Mouse (Mus musculus): ENCODE measurements around the gene Cd63.

DNA sequence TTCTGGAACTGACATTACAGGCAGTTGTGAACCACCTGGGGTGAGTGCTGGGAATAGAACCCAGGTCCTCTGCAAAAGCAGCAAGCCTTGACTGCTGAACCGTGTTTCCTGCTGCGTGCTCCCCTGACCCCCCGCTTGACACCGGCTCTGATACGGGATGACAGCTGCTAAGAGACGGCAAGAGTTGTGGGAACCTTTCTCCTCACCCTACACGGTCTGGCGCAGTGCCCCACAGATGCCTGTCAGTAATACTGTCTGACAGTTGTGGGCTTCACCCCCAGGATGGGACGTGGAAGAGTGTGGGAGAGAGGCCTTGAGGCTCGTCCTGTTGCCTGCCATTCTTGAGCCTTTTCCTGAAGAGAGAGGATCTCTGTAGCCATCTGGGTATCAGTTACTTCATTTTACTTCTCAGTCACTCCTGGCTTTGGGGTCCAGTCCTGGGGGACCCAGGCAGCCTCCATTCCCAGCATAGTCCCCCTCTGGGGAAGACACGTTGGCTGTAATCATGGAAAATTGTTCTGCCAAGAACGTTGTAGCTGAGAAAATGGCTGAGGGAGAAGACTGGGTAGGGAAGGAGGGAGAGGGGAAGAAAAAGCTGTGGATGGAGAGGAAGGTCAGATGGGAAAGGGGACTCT, 37.1 kb downstream of the Cd63 start:
- no peak for TF ChIP-seq CTCF (IDR thresholded peaks at IDR 0.05; ENCODE audit: low read depth, low read length)
- TF ChIP-seq POLR2A (IDR thresholded peaks at IDR 0.05; ENCODE audit: insufficient read depth, low read length), result no peak
- TF ChIP-seq EP300 (IDR thresholded peaks at IDR 0.05; ENCODE audit: insufficient read depth, low read depth, low read length), result no peak

Data from ES-Bruce4 (cell line).